Mouse (Mus musculus) thymus, adult 2 months (tissue): ENCODE results near the gene Col18a1. TPM values are rescaled to one million over a fixed set of nuclear protein-coding genes. Genes with fewer than 3 reads are reported as not detected.

Experiments used
- DNase-seq: peaks from one replicate; pipeline ENCODE4 v3.0.0; 2021
- H3K27ac ChIP-seq: fragments of 200-500 bp; 2 replicates; pipeline ENCODE4 v1.5.1; 2012; ENCODE audit warnings: low read length, control low read depth; ENCODE audit not compliant: control insufficient read depth, insufficient read depth
- H3K27me3 ChIP-seq: fragments of 200-500 bp; 2 replicates; pipeline ENCODE4 v1.6.1; 2012; ENCODE audit warnings: mild to moderate bottlenecking, low read length, moderate library complexity, mixed read lengths; ENCODE audit not compliant: control insufficient read depth, insufficient read depth
- H3K36me3 ChIP-seq: fragments of 200-500 bp; 2 replicates; pipeline ENCODE4 v1.6.1; 2012; ENCODE audit warnings: mild to moderate bottlenecking, low read length, moderate library complexity; ENCODE audit not compliant: control insufficient read depth, insufficient read depth
- H3K4me1 ChIP-seq: fragments of 200-500 bp; replicated peaks from 2 replicates; pipeline ENCODE4 v1.6.1; 2012; ENCODE audit warnings: low read length; ENCODE audit not compliant: control insufficient read depth, insufficient read depth
- H3K4me3 ChIP-seq: fragments of 200-500 bp; 2 replicates; pipeline ENCODE4 v1.5.1; 2012; ENCODE audit warnings: mild to moderate bottlenecking, low read length, control low read depth, moderate library complexity; ENCODE audit not compliant: control insufficient read depth, insufficient read depth
- CTCF ChIP-seq: fragments of 200-500 bp; IDR thresholded peaks from 2 replicates; pipeline ENCODE4 v1.5.1; 2012; ENCODE audit warnings: mild to moderate bottlenecking, control low read depth, low read length, moderate library complexity, borderline replicate concordance; ENCODE audit not compliant: control insufficient read depth, poor library complexity, insufficient read depth; ENCODE audit errors: extremely low read depth
- POLR2A ChIP-seq: fragments of 200-500 bp; IDR thresholded peaks from 2 replicates; pipeline ENCODE4 v1.6.1; 2012; ENCODE audit warnings: mild to moderate bottlenecking, low read length, control low read depth, moderate library complexity; ENCODE audit not compliant: control insufficient read depth, poor library complexity, insufficient read depth; ENCODE audit errors: extremely low read depth
- WGBS: fragments of 180-500 bp; shearing (Covaris S2); methylation state at CpG from one replicate; pipeline ENCODE4 v1.1.7; 2018; 5-methylcytosine and 5-hydroxymethylcytosine counted together
- polyA plus RNA-seq: library from polyadenylated mRNA; depleted of rRNA; stranded (reverse); fragments of >200 nt; gene quantifications from 2 replicates; pipeline ENCODE4 v1.2.3, GENCODE M21; 2012

The Col18a1 gene
- polyA plus RNA-seq, 1 experiment = 20.7 TPM

- no peaks in the 10 kb centered on the region for H3K27me3 ChIP-seq
- H3K4me3 ChIP-seq = no peak overlapping the region
- H3K36me3 ChIP-seq = no peaks in the 10 kb centered on the region
- no peak for DNase-seq
- H3K4me1 ChIP-seq = no peaks in the 10 kb centered on the region
- TF ChIP-seq POLR2A = no peak
- no peak for TF ChIP-seq CTCF
- H3K27ac ChIP-seq = no peak overlapping the region
- WGBS = 95% methylated on average over 2 of the region's 2 CpGs
Observed at GRCm38 (mm10) chr10:77098619-77099018, 67.7 kb downstream of the Col18a1 start.

- Histone ChIP-seq H3K36me3 (no peaks in the 10 kb centered on the region), H3K27me3 (no peaks in the 10 kb centered on the region), H3K27ac (no peak overlapping the region), H3K4me1 (no peaks in the 10 kb centered on the region), H3K4me3 (no peak overlapping the region)
- TF ChIP-seq CTCF = no peak
- TF ChIP-seq POLR2A = no peak
- DNase-seq = no peak
- 91% methylated on average over 4 of the region's 4 CpGs for WGBS
Observed at GRCm38 (mm10) chr10:77097890-77098200, 68.5 kb downstream of the Col18a1 start.

- Histone ChIP-seq H3K4me3 (no peak overlapping the region), H3K36me3 (no peaks in the 10 kb centered on the region), H3K4me1 (no peaks in the 10 kb centered on the region), H3K27me3 (no peaks in the 10 kb centered on the region), H3K27ac (no peak overlapping the region)
- 86% methylated on average over 12 of the region's 12 CpGs for WGBS
- DNase-seq = no peak
- no peak for TF ChIP-seq CTCF
- no peak for TF ChIP-seq POLR2A
Observed at GRCm38 (mm10) chr10:77097006-77097889, 69.1 kb downstream of the Col18a1 start.

DNA sequence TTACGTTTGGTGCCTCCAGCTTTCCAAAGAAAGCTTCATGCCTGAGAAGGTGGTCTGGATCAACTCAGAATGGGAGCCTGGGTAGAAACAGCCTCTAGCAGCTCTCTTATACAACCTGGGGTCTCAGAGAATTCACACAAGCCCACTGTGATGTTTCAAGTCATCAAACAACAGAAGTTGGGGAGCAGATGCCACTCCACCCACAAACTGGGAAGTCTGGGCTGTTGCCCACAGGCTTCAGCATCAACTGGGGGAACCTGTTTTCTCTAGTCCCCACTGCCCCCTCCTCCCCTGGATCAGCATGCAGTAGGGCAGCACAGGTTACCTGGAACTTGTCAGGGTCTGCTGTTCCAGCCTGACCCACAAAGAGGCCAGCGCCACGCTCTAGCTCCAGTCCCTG is 70.7 kb downstream of the Col18a1 start:
- DNase-seq = no peak
- no peak overlapping the region for H3K27ac ChIP-seq
- WGBS = 96% methylated on average over 3 of the region's 3 CpGs
- H3K36me3 ChIP-seq = no peaks in the 10 kb centered on the region
- no peak overlapping the region for H3K4me3 ChIP-seq
- TF ChIP-seq POLR2A = no peak
- no peak for TF ChIP-seq CTCF
- H3K4me1 ChIP-seq = no peaks in the 10 kb centered on the region
- no peaks in the 10 kb centered on the region for H3K27me3 ChIP-seq

DNA sequence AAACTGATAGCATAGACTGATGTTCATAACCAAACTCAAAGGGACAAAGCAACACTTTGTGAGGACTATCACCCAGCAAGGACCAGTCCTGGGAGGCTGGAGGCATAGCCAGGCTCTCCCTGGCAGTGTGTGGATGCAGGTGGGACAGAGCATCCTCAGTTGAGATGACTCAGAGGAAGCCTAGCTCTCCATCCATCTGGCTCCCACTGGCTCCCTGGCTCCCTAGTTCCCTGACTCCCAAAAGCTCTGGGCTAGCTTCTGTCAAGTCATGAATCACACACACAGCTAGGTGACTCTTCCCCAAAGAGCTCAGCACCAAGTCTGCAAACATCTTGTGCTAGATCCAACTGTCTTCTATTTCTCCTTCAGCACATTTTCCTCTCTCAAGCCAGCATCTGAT is 72.5 kb downstream of the Col18a1 start:
- TF ChIP-seq POLR2A = no peak
- TF ChIP-seq CTCF = no peak
- Histone ChIP-seq H3K27ac (no peak overlapping the region), H3K4me1 (no peaks in the 10 kb centered on the region), H3K27me3 (no peaks in the 10 kb centered on the region), H3K36me3 (no peaks in the 10 kb centered on the region), H3K4me3 (no peak overlapping the region)
- no peak for DNase-seq

GRCm38 (mm10) chr10:77091538-77092097 is 74.7 kb downstream of the Col18a1 start:
- Histone ChIP-seq H3K27me3 (no peaks in the 10 kb centered on the region), H3K27ac (no peak overlapping the region), H3K36me3 (no peaks in the 10 kb centered on the region), H3K4me1 (no peaks in the 10 kb centered on the region), H3K4me3 (no peak overlapping the region)
- TF ChIP-seq POLR2A (no peak), CTCF (no peak)
- WGBS = 79% methylated on average over 4 of the region's 4 CpGs
- DNase-seq = no peak
